Mouse (Mus musculus): ENCODE data around the gene Slc9a4.
A peak's percentile ranks its signal among the peaks of the same experiment; 100 is the strongest.
"Not testable (repeated sequence)": the region's sequence is repeated elsewhere in the genome, so short reads cannot be mapped to it uniquely, and the experiment has no call there.

Gene Slc9a4

GRCm38 (mm10) chr1:40650803-40651497 lies 71.1 kb downstream of the Slc9a4 start:
- DNase-seq = no peak

GRCm38 (mm10) chr1:40657035-40657434 lies 77.2 kb downstream of the Slc9a4 start:
- no peak for DNase-seq

- DNase-seq = peak in 1 of 2 experiments; percentile 10
These were observed 78.2 kb downstream of the Slc9a4 start for GRCm38 (mm10) chr1:40657978-40658496.

- DNase-seq = no peak
These were observed 79.1 kb downstream of the Slc9a4 start for GRCm38 (mm10) chr1:40659017-40659416.

- no peak for DNase-seq
These were observed 79.6 kb downstream of the Slc9a4 start for GRCm38 (mm10) chr1:40659496-40659895.

GRCm38 (mm10) chr1:40660838-40661237 lies 81.0 kb downstream of the Slc9a4 start:
- no peak for DNase-seq

GRCm38 (mm10) chr1:40665401-40666370 lies 85.8 kb downstream of the Slc9a4 start:
- no peak for DNase-seq

- DNase-seq = not testable (repeated sequence)
These were observed 87.6 kb downstream of the Slc9a4 start for GRCm38 (mm10) chr1:40667442-40667841.

- DNase-seq = no peak
These were observed 90.1 kb downstream of the Slc9a4 start for GRCm38 (mm10) chr1:40670025-40670424.

- DNase-seq = no peak
These were observed 91.6 kb downstream of the Slc9a4 start for GRCm38 (mm10) chr1:40671490-40671889.

GRCm38 (mm10) chr1:40677306-40677705 lies 97.4 kb downstream of the Slc9a4 start:
- no peak for DNase-seq

Measured in cerebellum, adult 18-20 months (tissue).